Mouse (Mus musculus) layer of hippocampus, postnatal 36 days (tissue): ENCODE measurements around the gene Cnn1. TPM values are rescaled to one million over a fixed set of nuclear protein-coding genes. Genes with fewer than 3 reads are reported as not detected.

Experiments
- DNase-seq, 2 experiments: peaks; one replicate each; pipeline ENCODE4 v3.0.0; 2022
- total RNA-seq, 2 experiments: library from RNA; stranded (reverse); gene quantifications; 2 replicates each; pipeline ENCODE4 v1.2.3; 2021

Gene Cnn1
- total RNA-seq, 2 experiments from 2014 or later = 0.55 to 0.61 TPM

- DNase-seq = no peak
Measured at GRCm38 (mm10) chr9:22076223-22076622, 22.8 kb upstream of the Cnn1 start.

- DNase-seq = no peak
Measured at GRCm38 (mm10) chr9:22084667-22085021, 14.4 kb upstream of the Cnn1 start.

GRCm38 (mm10) chr9:22085022-22085834 is 13.8 kb upstream of the Cnn1 start, which contains the start of gene Ecsit:
Gene Ecsit (minus strand): TSS chr9:22085438.
- peak; percentile 92 for DNase-seq

GRCm38 (mm10) chr9:22086012-22086411 is 13.0 kb upstream of the Cnn1 start:
- DNase-seq = no peak

GRCm38 (mm10) chr9:22087034-22087618 is 11.9 kb upstream of the Cnn1 start:
- DNase-seq = no peak

- no peak for DNase-seq
Measured at GRCm38 (mm10) chr9:22089281-22089680, 9.7 kb upstream of the Cnn1 start.

GRCm38 (mm10) chr9:22089986-22090385 is 9.0 kb upstream of the Cnn1 start:
- DNase-seq = no peak

GRCm38 (mm10) chr9:22092746-22093145 is 6.3 kb upstream of the Cnn1 start:
- DNase-seq = no peak

GRCm38 (mm10) chr9:22095854-22096307 is 3.1 kb upstream of the Cnn1 start:
- DNase-seq = peak; percentile 64 to 67

- DNase-seq = no peak
Measured at GRCm38 (mm10) chr9:22099922-22100321, 906 bp downstream of the Cnn1 start.

GRCm38 (mm10) chr9:22108194-22108593 is 9.2 kb downstream of the Cnn1 start:
- no peak for DNase-seq

GRCm38 (mm10) chr9:22115635-22116034 is 16.6 kb downstream of the Cnn1 start:
- no peak for DNase-seq

- DNase-seq = no peak
Measured at GRCm38 (mm10) chr9:22116086-22116485, 17.1 kb downstream of the Cnn1 start.

GRCm38 (mm10) chr9:22116740-22117426 is 17.9 kb downstream of the Cnn1 start, which contains the start of gene Elof1:
Gene Elof1 (minus strand): TSS chr9:22117172.
- peak; percentile 92 to 93 for DNase-seq

GRCm38 (mm10) chr9:22117754-22118456 is 18.9 kb downstream of the Cnn1 start:
- no peak for DNase-seq

GRCm38 (mm10) chr9:22119543-22119942 is 20.5 kb downstream of the Cnn1 start:
- no peak for DNase-seq

- no peak for DNase-seq
Measured at GRCm38 (mm10) chr9:22121545-22121944, 22.5 kb downstream of the Cnn1 start.

- no peak for DNase-seq
Measured at GRCm38 (mm10) chr9:22122005-22122404, 23.0 kb downstream of the Cnn1 start.

GRCm38 (mm10) chr9:22123069-22123609 is 24.1 kb downstream of the Cnn1 start:
- no peak for DNase-seq

- no peak for DNase-seq
Measured at GRCm38 (mm10) chr9:22124169-22124568, 25.2 kb downstream of the Cnn1 start.

GRCm38 (mm10) chr9:22125246-22126027 is 26.4 kb downstream of the Cnn1 start:
- no peak for DNase-seq
